Mouse (Mus musculus): Measurements from ENCODE around the gene Srpk2. TPM values are rescaled to one million over a fixed set of nuclear protein-coding genes. Genes with fewer than 3 reads are reported as not detected.

Gene Srpk2
- 64.6 to 75.5 TPM (median 70.9 TPM) in 4 replicates for total RNA-seq (2023)

GRCm38 (mm10) chr5:23684517-23684916 is at the start of gene Srpk2:
Gene Srpk2, minus strand, starts transcription at chr5:23684617.

Other genes starting within 250 kb of the Srpk2 start
- gene Pus7, start 99.1 kb upstream of the Srpk2 start, total RNA-seq (2023): 19.6 to 32.2 TPM (median 23.9 TPM) in 4 replicates
- 23.4 to 25.7 TPM (median 24.8 TPM) in 4 replicates for gene Rint1, start 103.1 kb upstream of the Srpk2 start, total RNA-seq (2023)
- gene Tomm7, start 159.5 kb upstream of the Srpk2 start, total RNA-seq (2023): 39.6 to 51.3 TPM (median 43.7 TPM) in 4 replicates

Measured in B cell, adult 62 days (primary cell).